Mouse (Mus musculus) lung, adult 2 months (tissue): ENCODE measurements at regions not wholly inside any gene's neighbourhood (a gene's known extent, or its start where the extent isn't known, plus 50 kb on each side); places are given as distances from the start of the nearest gene placed in this dataset.

Experiments
- CTCF ChIP-seq: fragments of 200-500 bp; IDR thresholded peaks from 2 replicates; pipeline ENCODE4 v1.5.1; 2011; ENCODE audit warnings: mild to moderate bottlenecking, low read length, control low read depth; ENCODE audit not compliant: insufficient read depth
- POLR2A ChIP-seq: fragments of 200-500 bp; IDR thresholded peaks from 2 replicates; pipeline ENCODE4 v1.6.1; 2011; ENCODE audit warnings: low read depth, mild to moderate bottlenecking, control low read depth, low read length, borderline replicate concordance; ENCODE audit errors: extremely low read depth

GRCm38 (mm10) chr10:25754300-25754699 is 218.2 kb upstream of the Smlr1 start:
- TF ChIP-seq POLR2A, result no peak
- TF ChIP-seq CTCF, result no peak
